In genomic region chr16:16302369-16303137, GRCm38 (mm10) we compare ENCODE assay signal across 7 mouse cellular contexts. TPM values are rescaled to one million over a fixed set of nuclear protein-coding genes. Genes with fewer than 3 reads are reported as not detected.
DNase-seq lines count a peak whose midpoint lies in the region; ATAC-seq lines count a peak whose summit lies in the region.

Yars2 (plus strand) TSS chr16:16302965.

- no peaks in the 10 kb centered on the region for H3K27me3 ChIP-seq in intestine, embryonic 15.5 days (replicated peaks)
- H3K27me3 ChIP-seq in midbrain, embryonic 10.5 days (ENCODE audit: low read depth, poor library complexity, severe bottlenecking): no peaks in the 10 kb centered on the region

- H3K36me3 ChIP-seq in intestine, embryonic 15.5 days: 0 out of 2 replicates have a peak, but pooled peaks cover 4% of the 10 kb centered on the region
- peaks cover 19% of the 10 kb centered on the region for H3K36me3 ChIP-seq in midbrain, embryonic 10.5 days

- ATAC-seq in intestine, embryonic 15.5 days: peak; percentile 99

- H3K4me2 ChIP-seq in intestine, embryonic 15.5 days (replicated peaks): peak within 1 kb of the TSS; percentile 77

- H3K9ac ChIP-seq in intestine, embryonic 15.5 days: peak within 1 kb of the TSS; percentile 96

- WGBS in intestine, embryonic 15.5 days: under 1% methylated on average over 50 of the region's 50 CpGs
- WGBS in midbrain, embryonic 10.5 days: under 1% methylated on average over 50 of the region's 50 CpGs

- 0 out of 2 replicates have a peak, but pooled peaks cover 9% of the 10 kb centered on the region for H3K4me1 ChIP-seq in intestine, embryonic 15.5 days (replicated peaks)
- H3K4me1 ChIP-seq in midbrain, embryonic 10.5 days: peaks cover 23% of the 10 kb centered on the region

- peak within 1 kb of the TSS; percentile 94 for H3K4me3 ChIP-seq in intestine, embryonic 15.5 days (replicated peaks)
- peak within 1 kb of the TSS; percentile 96 for H3K4me3 ChIP-seq in midbrain, embryonic 10.5 days

- intact Hi-C loops in gastrocnemius, postnatal 36 days (cut with DNase I): loop anchor here (5.0 to 10.0 kb wide), 4 partner anchors 55 to 468 kb away; partner anchors contain the start of genes Dnm1l and Mzt2
- intact Hi-C loops in left cerebral cortex, postnatal 25 days (cut with DNase I): loop anchor here (1.0 to 10.0 kb wide), 7 partner anchors 55 to 668 kb away; partner anchors contain the start of genes Dnm1l, Mzt2, Pkp2 and Top3b

- DNase-seq in adrenal gland, adult 18-20 months (ENCODE audit: low spot score in 2 of 2): peak; percentile 89 to 90
- DNase-seq in embryo, embryonic 11 days: peak; percentile 96
- DNase-seq in gastrocnemius, postnatal 36 days: peak; percentile 80 to 87
- DNase-seq in left cerebral cortex, postnatal 25 days (ENCODE audit: low spot score in 2 of 2): peak; percentile 95 to 98
- peak; percentile 91 for DNase-seq in midbrain, embryonic 10.5 days (ENCODE audit: low spot score)
- DNase-seq in right cerebral cortex, postnatal 4 days: peak; percentile 88

- H3K27ac ChIP-seq in intestine, embryonic 15.5 days: peak within 1 kb of the TSS; percentile 95
- H3K27ac ChIP-seq in midbrain, embryonic 10.5 days (replicated peaks): peak within 1 kb of the TSS; percentile 93

- no peaks in the 10 kb centered on the region for H3K9me3 ChIP-seq in intestine, embryonic 15.5 days
- H3K9me3 ChIP-seq in midbrain, embryonic 10.5 days (replicated peaks): no peaks in the 10 kb centered on the region

RNA-seq across cellular contexts. Expression of gene Yars2, which starts in this region (rescaled TPM):
- 10 to 100 TPM; 31.1 to 35.7 TPM for total RNA-seq in adrenal gland, adult 18-20 months (2021)
- 10 to 100 TPM; 18.9 to 19.3 TPM for total RNA-seq in gastrocnemius, postnatal 36 days (2021)
- polyA plus RNA-seq in intestine, embryonic 15.5 days (2015; fragmentation: Nextera tagmentation; extraction: Ambion mirVana): 50.8 and 53.2 TPM in 2 replicates
- 10 to 100 TPM; 21.8 to 24.8 TPM for total RNA-seq in left cerebral cortex, postnatal 25 days (2021)
- polyA plus RNA-seq in midbrain, embryonic 10.5 days (2016; fragmentation: Nextera tagmentation; extraction: Ambion mirVana): 41.1 and 46.1 TPM in 2 replicates

Comparison
In these comparisons a context has a peak if more than half of its experiments do, and no peak if none do; other contexts are left out.
1. Peak in every context shown above with its lines: DNase-seq, ATAC-seq, H3K4me3 ChIP-seq and H3K27ac ChIP-seq.